Mouse (Mus musculus) right cerebral cortex, postnatal 36 days (tissue): ENCODE data around the gene Cd55b.
"Not testable (repeated sequence)": the region's sequence is repeated elsewhere in the genome, so short reads cannot be mapped to it uniquely, and the experiment has no call there.

Experiments used
- DNase-seq, 2 experiments: peaks; one replicate each; pipeline ENCODE4 v3.0.0; 2022; ENCODE audit warnings: low spot score in 2 of 2, mixed read lengths in 1 of 2

Gene Cd55b

DNA sequence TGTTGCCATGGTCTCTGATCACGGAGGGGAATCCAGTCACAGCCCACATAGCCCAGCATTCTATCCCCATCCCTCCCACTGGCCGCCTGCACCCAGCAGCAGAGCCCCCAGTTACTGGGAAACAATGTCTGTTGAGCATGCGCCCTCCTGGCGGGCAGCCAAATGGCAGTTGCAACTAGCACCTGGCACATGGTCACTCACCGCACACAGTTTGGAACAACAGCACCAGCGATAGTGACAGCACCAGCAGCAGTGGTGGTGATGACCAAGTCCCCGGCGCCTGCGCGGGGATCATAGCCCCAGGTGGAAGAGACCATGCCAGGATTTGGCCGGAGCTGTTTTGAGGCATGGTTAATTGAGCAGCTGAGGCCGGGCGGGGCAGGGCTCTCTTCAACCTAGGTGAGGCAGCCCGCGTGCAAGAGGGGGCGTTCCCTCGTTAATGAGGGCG is at the start of gene Cd55b:
Cd55b (minus strand) TSS at position 346 of the 448 bp plus-strand sequence.
- DNase-seq = peak in 1 of 2 experiments; percentile 1

DNA sequence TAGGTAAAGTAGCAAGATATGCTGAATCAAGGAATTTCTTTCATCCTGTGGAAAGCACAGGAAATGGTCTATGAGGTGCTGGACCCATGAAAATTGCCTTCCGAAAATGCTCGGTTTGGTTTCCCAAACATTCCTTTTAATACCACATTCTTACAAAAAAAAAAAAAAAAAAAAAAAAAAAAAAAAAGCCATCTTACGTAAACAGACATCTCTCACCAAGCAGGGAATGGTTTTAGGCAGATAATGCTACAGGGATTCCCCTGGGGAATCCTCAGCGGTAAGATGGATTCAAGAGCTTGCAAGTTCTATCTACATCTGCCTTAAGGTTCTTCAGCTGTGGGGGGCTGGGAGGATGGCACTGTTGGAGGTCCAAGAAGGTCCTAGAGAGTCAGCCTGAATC is 47.3 kb upstream of the Cd55b start:
- no peak for DNase-seq

DNA sequence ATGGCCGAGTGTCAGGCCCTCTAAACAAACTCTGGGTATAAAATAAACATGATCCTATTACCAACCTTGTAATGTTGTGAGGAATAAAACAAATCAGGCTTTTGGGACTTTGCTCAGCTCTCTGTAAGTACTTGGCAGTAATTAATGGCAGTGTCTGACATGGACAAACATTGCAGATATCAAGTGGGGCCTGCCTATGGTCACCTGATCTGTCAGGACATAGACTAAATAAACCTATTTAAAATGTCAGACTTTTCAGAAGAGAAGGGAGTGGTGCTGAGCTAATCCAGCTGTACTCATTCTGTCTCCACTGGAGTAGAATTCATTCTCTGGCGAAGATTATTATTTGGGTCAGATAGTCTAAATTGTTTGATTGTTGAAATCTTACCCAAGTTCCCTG is 44.6 kb upstream of the Cd55b start:
- DNase-seq = no peak

DNA sequence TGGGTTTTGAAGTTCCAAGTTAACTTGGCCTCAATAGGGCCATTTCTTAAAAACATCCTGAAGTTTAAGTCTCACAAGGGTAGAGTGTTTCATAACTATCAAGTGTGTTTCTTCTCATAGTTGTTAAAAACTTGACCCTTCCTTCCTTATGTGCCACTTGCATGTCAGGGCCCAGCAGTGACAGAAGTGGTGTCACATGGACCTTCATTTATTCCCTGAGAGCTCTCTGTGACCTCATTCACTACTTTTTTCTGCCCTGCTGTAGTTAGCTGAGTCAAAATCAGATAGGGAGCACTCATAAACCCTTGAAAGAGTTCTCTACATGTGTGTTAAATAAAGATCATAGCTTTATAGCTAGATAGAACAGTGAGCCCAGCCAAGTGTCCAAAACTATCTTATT is 41.4 kb upstream of the Cd55b start:
- no peak for DNase-seq

DNA sequence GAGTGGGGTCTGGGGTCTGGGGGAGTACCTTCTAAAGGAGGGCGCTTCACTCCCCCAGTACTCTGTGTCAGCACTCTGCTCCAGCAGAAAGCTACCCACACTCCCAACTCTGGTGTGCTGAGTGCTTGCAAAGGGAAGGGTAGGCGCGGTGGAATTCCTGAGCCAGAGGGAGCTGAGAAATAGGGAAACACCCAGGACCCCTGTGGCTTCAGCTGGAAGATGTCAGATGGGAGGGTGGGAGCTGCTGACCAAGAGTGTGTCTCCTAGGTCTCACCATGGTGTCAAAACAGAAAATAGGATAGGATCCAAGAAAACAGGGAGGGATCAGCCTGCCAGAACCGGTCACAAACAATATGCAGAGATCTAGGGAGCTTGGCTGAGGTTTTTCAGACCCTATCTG is 40.1 kb upstream of the Cd55b start:
- peak; percentile 10 to 18 for DNase-seq

DNA sequence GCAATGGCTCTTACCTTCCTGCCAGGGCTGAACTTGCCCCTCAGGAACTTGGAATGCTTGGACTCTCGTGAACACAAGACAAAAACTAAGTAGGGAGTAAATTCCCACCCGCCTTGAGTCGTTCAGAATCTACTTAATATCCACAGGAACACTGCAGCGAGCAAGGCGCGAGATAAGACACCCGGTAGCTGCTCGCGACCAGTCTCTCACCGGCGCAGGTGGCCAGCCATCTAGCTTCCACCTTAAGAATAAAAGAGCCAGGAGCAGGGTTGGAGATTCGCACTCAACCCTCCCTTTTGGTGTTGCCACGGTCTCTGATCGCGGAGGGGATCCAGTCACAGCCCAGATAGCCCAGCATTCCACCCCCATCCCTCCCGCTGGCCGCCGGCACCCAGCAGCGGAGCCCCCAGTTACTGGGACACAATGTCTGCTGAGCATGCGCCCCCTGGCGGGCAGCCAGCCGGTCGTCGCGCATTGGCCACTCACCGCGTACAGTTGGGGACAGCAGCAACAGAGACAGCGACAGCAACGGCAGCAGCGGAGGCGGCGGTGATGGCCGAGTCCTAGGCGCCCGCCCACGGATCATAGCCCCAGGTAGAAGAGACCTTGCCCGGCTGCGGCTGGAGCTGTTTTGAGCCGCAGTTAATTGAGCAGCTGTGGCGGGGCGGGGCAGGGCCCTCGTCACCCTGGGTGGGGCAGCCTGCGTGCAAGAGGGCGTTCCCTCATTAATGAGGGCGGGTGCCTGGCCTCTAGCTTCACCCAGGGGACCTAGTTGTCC is 39.5 kb upstream of the Cd55b start, which contains the start of gene Cd55:
Cd55 (minus strand) TSS at position 661 of the 778 bp plus-strand sequence.
- peak; percentile 75 to 78 for DNase-seq

DNA sequence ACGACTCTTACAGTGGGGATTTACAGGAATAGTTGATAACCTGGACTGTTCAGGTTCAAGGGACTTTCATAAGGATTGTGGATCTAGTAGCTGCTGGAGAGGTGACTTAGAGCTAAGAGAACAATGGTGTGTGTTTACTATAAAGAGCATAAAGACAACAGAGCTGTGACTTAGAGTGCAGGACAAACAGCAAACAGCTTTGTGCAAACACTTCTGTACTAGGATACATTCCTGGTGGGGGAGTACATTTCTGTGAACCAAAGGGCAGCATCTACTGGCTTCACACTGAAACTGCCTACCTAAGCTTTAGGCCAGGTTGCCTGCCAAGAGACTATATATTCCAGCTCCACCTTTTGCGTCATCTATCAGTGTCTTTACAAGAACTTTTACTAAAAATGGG is 32.3 kb upstream of the Cd55b start:
- no peak for DNase-seq

DNA sequence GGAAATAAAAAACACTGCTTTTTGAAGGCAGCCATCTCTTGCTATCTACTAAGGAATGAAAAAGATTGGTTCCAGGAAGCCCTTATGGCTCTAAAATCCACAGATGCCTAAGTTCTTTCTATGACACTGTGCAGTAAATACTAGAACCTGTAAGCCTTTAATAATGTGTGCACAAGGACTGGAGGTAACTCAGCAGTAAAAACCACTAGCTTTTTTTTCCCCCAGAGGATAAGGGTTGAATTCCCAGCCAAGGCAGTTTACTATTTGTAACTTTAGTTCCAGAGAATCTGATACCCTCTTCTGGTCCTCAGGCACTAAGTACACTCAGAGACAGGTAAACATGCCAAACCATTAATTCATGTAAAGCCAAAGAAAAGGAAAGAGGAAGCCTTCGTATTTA is 20.1 kb upstream of the Cd55b start:
- DNase-seq = not testable (repeated sequence)

DNA sequence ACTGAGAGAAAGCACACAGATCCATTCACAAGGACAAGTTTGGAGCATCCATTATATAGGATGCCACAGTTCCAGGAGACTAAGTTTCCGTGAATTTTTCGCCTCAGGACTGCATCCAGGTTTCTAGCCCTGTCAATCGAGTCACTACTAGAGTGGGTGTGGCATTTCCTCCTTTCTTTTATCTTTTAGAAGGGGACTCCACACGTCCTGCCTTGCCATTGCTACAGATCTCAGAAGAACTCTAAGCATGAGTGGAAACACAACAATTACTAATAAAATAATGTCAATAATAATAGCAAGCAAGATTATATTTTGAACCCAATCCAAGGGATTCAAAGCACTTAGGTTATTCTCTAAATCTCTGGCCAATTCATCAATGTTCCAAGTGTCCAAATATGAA is 8.1 kb upstream of the Cd55b start:
- DNase-seq = no peak

DNA sequence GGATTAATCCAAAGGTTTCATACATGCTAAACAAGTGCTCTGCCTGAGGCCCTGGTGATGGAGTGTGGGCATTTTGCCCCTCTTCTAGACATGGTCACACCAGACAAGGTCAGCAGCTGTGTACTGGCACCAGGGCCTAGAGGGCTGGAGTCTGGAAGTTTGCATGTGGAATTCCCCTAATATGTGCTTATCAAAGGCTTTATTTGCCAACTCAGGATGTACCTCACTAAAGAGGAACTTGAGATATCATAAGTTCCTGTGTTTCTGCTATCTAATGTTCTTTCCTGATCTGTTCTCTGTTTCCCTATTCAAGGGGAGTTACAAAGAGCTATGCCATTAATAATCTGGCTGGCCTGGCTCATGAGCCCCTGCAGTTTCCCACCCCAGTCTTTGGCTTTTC is 5.9 kb upstream of the Cd55b start:
- not testable (repeated sequence) for DNase-seq

DNA sequence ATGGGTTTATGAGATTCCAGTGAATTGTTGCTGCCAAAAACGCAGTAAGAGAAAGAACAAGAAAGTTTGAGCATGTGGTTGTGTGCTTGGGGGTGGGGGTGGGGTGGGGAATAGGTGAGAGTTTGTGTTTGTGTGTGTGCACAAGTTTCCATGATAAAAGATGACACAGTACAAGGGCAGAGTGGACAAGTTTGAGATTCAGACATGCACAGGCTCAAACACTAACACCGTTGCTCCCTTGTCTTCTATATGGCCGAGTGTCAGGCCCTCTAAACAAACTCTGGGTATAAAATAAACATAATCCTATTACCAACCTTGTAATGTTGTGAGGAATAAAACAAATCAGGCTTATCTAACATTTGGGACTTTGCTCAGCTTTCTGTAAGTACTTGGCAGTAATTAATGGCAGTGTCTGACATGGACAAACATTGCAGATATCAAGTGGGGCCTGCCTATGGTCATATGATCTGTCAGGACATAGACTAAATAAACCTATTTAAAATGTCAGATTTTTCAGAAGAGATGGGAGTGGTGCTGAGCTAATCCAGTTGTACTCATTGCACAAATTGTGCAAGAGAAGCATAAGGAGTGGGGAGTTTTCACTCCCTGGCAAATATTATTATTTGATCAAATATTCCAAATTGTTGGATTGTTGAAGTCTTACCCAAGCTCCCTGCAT is 4.5 kb upstream of the Cd55b start:
- not testable (repeated sequence) for DNase-seq

DNA sequence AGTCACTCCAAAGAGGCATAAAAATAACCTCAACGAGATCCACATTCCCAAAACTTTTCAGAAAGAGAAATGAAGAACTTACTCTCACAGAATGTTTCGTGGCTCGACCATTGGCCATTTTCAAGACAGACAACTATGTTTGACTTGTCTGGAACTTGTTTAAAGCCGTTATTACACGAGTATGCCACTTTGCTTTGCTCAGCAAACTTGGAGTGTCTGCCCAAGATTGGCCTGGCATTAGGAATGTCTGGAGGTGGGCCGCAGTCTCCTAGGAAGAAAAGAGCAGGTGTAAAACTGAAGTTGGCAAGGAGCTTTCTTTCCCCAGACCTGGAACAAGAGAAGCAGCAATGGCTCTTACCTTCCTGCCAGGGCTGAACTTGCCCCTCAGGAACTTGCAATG is 776 bp downstream of the Cd55b start:
- not testable (repeated sequence) for DNase-seq

DNA sequence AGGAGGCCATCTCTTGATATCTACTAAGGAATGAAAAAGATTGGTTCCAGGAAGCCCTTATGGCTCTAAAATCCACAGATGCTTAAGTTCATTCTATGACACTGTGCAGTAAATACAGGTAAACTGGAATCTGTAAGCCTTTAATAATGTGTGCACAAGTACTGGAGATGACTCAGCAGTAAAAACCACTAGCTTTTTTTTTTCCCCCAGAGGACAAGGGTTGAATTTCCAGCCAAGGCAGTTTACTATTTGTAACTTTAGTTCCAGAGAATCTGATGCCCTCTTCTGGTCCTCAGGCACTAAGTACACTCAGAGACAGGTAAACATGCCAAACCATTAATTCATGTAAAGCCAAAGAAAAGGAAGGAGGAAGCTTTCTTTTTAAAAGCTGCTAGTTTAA is 25.7 kb downstream of the Cd55b start:
- DNase-seq = not testable (repeated sequence)

DNA sequence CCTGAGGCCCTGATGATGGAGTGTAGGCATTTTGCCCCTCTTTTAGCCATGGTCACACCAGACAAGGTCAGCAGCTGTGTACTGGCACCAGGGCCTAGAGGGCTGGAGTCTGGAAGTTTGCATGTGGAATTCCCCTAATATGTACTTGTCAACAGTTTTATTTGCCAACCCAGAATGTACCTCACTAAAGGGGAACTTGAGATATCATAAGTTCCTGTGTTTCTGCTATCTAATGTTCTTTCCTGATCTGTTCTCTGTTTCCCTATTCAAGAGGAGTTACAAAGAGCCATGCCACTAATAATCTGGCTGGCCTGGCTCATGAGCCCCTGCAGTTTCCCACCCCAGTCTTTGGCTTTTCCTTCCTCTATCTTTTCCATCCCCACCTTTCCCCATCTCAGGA is 35.5 kb downstream of the Cd55b start:
- not testable (repeated sequence) for DNase-seq

DNA sequence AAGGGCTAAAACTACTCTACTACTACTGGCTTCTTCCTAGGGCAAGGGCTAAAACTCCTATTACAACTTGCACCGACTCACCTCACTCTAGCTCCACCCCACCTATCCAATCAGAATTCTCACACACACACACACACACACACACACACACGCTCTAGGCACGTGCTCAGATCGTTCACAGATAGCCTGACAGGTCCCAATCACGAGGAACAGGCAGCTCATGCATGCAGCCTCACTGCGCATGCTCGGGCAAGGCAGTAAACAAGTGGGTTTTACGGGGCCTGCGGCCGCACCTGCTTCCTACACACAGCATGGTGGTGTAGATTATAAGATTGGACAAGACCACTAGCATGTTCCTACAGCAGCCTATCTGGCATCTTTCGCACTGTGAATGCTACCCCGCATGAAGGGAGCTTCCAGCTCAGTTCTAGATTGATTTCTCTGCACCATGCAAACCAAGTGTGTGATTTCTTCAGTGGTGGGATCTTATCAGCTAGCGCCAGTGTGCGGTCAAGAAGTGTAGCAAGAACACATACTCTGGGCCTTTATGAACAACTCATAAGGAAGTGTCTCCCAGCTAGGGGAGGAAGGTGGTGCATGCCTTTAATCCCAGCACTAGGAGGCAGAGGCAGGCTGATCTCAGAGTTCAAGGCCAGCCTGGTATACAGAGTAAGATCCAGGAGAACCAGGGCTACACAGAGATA is 44.9 kb downstream of the Cd55b start:
- no peak for DNase-seq

DNA sequence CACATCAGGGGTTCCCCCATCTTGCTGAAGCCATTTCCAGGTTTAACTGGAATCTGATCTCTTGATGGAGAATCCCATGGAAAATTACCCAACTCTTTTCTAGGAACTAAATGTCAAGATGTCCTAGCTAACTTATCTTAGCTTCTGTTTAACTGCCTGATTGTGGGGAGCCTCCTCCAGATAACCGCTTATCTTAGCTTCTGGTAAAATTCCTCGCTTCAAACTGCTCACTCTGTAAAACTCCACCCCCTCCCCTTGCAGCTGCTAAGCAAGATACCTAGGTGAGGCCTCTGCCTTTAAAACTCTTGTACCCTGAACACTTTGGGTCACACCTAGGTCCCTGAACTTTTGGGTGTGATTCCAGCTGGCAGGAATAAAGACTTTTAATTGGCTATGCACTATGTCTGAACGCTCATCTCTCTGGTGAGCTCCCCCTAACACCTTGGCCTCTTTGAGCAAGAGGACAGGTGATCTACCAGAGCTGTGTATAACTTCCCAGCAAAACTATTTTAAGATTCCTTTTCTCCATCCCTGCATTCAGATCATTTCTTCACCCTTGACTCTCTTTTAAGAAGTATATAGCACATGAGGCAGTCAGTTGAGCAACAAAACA is 48.5 kb downstream of the Cd55b start:
- DNase-seq = no peak

DNA sequence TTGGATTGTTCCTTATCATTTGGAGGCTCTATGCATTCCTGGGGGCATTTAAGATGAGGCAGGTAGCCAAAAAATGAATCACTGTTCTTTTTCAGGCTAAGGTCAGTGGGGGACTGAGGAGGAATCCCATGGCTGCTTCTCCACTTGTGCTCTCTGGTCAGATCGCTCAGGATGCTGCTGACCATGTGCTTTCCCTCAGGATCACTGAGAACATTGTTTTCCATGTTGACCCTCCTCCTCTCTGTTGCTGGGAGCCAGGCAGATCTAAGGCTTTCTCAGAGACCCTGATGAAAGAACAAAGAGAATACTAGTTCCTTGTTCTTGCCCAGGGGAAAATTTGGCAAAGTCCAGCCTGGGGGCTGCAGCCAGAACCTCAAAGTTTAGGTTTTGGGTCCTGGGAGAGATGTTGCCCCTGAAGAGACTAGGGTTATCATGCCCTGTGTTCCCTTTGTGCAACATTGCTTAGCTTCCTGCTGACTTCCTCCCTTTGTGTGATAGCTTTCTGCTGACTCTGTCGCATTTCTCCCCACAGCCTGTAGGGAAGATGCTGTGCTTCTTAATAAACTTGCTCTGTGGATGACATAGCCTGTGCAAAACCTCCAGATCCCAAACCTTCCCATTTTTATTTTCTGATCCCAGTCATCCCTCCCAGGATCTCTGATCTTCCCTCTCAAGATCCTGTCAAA is 49.3 kb downstream of the Cd55b start:
- no peak for DNase-seq

DNA sequence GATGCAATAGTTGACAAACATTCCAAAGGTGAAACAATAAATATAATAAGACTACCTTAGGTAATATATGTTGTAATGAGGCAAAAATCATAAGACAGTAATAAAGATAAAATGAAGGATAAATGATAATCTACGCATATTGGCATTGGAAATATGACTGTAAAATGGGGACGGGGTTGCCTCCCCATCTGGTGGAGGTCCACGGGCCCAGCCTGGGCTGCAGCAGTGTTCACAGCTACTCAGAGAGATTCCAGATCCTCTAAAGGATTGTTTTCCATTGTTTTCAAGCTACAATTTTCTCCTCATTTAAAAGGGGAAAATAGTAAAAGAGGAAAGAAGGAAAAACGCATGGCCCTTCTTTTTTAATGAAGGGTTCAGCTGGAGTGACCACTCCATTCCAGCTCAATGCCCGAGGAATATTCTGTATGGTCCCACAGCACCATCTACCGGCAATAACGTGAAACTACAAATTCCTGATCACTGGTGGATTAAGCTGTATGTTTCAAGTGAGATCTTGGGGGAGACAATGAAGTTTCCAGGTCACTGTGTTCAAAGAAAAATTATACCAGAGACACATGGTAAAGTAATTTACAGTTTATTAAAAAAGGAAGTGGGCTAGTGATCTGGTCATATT is 50.8 kb downstream of the Cd55b start:
- DNase-seq = peak; percentile 19 to 26

DNA sequence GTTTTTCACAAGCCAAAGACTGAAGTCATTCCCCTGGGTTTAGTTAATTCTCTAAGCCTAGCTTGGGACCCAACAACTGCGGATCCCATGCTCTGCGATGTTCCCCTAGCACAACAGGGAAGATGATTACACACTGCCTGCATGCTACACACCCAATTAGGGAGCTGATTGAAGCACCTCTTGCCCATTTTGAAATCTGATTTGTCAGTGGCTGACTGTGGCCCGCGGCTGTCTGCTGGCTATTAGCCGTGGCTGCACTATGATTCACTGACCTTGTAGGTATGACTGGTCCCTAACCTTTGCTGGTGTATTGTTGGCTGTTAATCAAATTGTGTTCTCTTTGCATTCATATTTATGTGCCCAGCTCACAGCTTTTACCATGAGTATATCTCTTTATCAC is 51.5 kb downstream of the Cd55b start:
- no peak for DNase-seq

DNA sequence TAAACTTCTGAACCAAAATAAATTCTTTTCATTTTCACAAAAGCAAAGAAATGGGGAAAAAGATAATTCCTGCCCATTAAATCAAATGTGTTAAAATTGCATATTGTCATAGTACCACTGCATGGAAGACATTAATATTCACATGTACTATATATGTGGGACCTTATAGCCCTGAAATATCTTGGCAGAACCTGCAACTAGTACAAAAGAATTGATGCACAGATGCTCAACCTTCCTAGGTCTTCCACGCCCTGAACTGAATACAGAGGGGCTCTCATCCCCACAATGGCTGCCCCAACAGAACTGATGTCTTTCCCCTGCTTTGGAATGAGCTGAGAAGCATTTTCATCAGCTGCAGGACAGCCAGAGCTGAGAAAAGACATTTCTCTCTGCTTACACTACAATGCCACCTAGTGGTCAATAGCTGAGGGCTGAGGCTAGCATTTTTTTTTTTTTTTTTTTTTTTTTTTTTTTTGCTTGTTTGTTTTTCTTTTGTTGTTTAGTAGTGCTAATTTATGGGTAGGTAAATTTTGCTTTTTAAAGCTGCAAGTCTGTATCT is 72.7 kb downstream of the Cd55b start:
- DNase-seq = no peak

DNA sequence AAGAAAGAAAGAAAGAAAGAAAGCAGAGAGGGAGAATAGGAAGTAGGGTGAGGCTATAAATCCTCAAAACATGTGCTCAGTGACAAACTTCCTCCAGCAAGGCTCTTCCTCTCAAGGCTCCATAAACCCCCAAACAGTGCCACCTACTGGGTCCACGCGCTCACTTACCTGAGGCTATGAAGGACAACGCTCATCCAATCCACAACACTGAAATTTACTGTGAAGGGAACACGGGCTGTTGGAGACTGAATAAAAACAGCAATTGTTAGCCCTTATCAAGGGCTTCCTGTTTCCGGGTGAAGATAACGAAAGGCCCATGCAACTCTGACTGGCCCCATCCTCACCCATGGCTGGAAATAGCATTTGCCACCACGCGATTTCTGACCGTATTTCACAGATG is 80.4 kb downstream of the Cd55b start:
- no peak for DNase-seq
